Mouse (Mus musculus): ENCODE results near the gene Tgoln1. TPM values are rescaled to one million over a fixed set of nuclear protein-coding genes. Genes with fewer than 3 reads are reported as not detected.

Tgoln1 gene
- polyA plus RNA-seq, 1 experiment from 2014 or later, result 42.3 TPM

GRCm38 (mm10) chr6:72656053-72656442, 39.2 kb upstream of the Tgoln1 start:
- H3K4me3 ChIP-seq (replicated peaks; ENCODE audit: low read depth, low read length), result no peak overlapping the region

GRCm38 (mm10) chr6:72655309-72656052, 38.7 kb upstream of the Tgoln1 start:
- peaks cover 25% of the 10 kb centered on the region for H3K4me1 ChIP-seq (replicated peaks; ENCODE audit: insufficient read depth, low read length)
- peak; percentile 96 for DNase-seq (ENCODE audit: low spot score)
- 6% methylated on average over 20 of the region's 20 CpGs for WGBS

More at GRCm38 (mm10) chr6:72656053-72656442, 39.2 kb upstream of the Tgoln1 start:
- Histone ChIP-seq H3K27me3 (ENCODE audit: insufficient read depth, low read length) (no peaks in the 10 kb centered on the region), H3K27ac (peak overlapping the region; percentile 88), H3K9ac (ENCODE audit: low read depth, low read length) (no peak overlapping the region), H3K4me1 (replicated peaks; ENCODE audit: insufficient read depth, low read length) (peaks cover 31% of the 10 kb centered on the region), H3K36me3 (ENCODE audit: insufficient read depth, low read length) (no peaks in the 10 kb centered on the region), H3K9me3 (replicated peaks; ENCODE audit: low read length) (no peaks in the 10 kb centered on the region), H3K4me2 (ENCODE audit: low read length) (peak overlapping the region; percentile 64; the same call in 1 of the 2 replicates)
- no peak for DNase-seq (ENCODE audit: low spot score)
- TF ChIP-seq CTCF (IDR thresholded peaks at IDR 0.05; ENCODE audit: low read depth), result no peak
- 0 out of 2 replicates have a peak, but pooled peaks have one; percentile 4 for ATAC-seq (replicated peaks; ENCODE audit: low FRiP score, low read depth)
- WGBS, result 53% methylated on average over 7 of the region's 7 CpGs

GRCm38 (mm10) chr6:72654355-72654754, 37.6 kb upstream of the Tgoln1 start:
- H3K9ac ChIP-seq (ENCODE audit: low read depth, low read length), result no peak overlapping the region

More at GRCm38 (mm10) chr6:72655309-72656052, 38.7 kb upstream of the Tgoln1 start:
- peak overlapping the region; percentile 19 for H3K4me3 ChIP-seq (replicated peaks; ENCODE audit: low read depth, low read length)
- H3K36me3 ChIP-seq (ENCODE audit: insufficient read depth, low read length), result no peaks in the 10 kb centered on the region
- H3K9ac ChIP-seq (ENCODE audit: low read depth, low read length), result 0 out of 2 replicates have a peak overlapping the region, but pooled peaks have one; percentile 33
- no peaks in the 10 kb centered on the region for H3K27me3 ChIP-seq (ENCODE audit: insufficient read depth, low read length)
- no peaks in the 10 kb centered on the region for H3K9me3 ChIP-seq (replicated peaks; ENCODE audit: low read length)
- peak overlapping the region; percentile 88 for H3K27ac ChIP-seq
- peak overlapping the region; percentile 64 for H3K4me2 ChIP-seq (ENCODE audit: low read length)
- no peak for TF ChIP-seq CTCF (IDR thresholded peaks at IDR 0.05; ENCODE audit: low read depth)
- ATAC-seq (replicated peaks; ENCODE audit: low FRiP score, low read depth), result peak; percentile 87

GRCm38 (mm10) chr6:72653419-72653818, 36.6 kb upstream of the Tgoln1 start:
- ATAC-seq (replicated peaks; ENCODE audit: low FRiP score, low read depth) (no peak), DNase-seq (ENCODE audit: low spot score) (no peak)
- H3K27ac ChIP-seq, result no peak overlapping the region

More at GRCm38 (mm10) chr6:72654355-72654754, 37.6 kb upstream of the Tgoln1 start:
- no peaks in the 10 kb centered on the region for H3K27me3 ChIP-seq (ENCODE audit: insufficient read depth, low read length)
- H3K4me1 ChIP-seq (replicated peaks; ENCODE audit: insufficient read depth, low read length), result peaks cover 14% of the 10 kb centered on the region
- H3K9me3 ChIP-seq (replicated peaks; ENCODE audit: low read length), result no peaks in the 10 kb centered on the region
- H3K36me3 ChIP-seq (ENCODE audit: insufficient read depth, low read length), result no peaks in the 10 kb centered on the region
- H3K4me2 ChIP-seq (ENCODE audit: low read length), result no peak overlapping the region
- ATAC-seq (replicated peaks; ENCODE audit: low FRiP score, low read depth) (no peak), DNase-seq (ENCODE audit: low spot score) (no peak)
- H3K4me3 ChIP-seq (replicated peaks; ENCODE audit: low read depth, low read length), result no peak overlapping the region
- H3K27ac ChIP-seq, result peak overlapping the region; percentile 88
- WGBS, result 84% methylated on average over 6 of the region's 6 CpGs
- TF ChIP-seq CTCF (IDR thresholded peaks at IDR 0.05; ENCODE audit: low read depth), result no peak

GRCm38 (mm10) chr6:72650338-72650851, 33.6 kb upstream of the Tgoln1 start:
- H3K4me2 ChIP-seq (ENCODE audit: low read length), result no peak overlapping the region
- DNase-seq (ENCODE audit: low spot score) (peak; percentile 65), ATAC-seq (replicated peaks; ENCODE audit: low FRiP score, low read depth) (peak; percentile 23; the same call in 1 of the 2 replicates)
- no peak overlapping the region for H3K4me3 ChIP-seq (replicated peaks; ENCODE audit: low read depth, low read length)
- H3K9me3 ChIP-seq (replicated peaks; ENCODE audit: low read length), result no peaks in the 10 kb centered on the region
- H3K27me3 ChIP-seq (ENCODE audit: insufficient read depth, low read length), result no peaks in the 10 kb centered on the region
- 0 out of 2 replicates have a peak, but pooled peaks cover 3% of the 10 kb centered on the region for H3K36me3 ChIP-seq (ENCODE audit: insufficient read depth, low read length)
- 0 out of 2 replicates have a peak overlapping the region, but pooled peaks have one; percentile 3 for H3K27ac ChIP-seq
- 35% methylated on average over 10 of the region's 10 CpGs for WGBS
- TF ChIP-seq CTCF (IDR thresholded peaks at IDR 0.05; ENCODE audit: low read depth), result no peak
- no peaks in the 10 kb centered on the region for H3K4me1 ChIP-seq (replicated peaks; ENCODE audit: insufficient read depth, low read length)
- no peak overlapping the region for H3K9ac ChIP-seq (ENCODE audit: low read depth, low read length)

More at GRCm38 (mm10) chr6:72653419-72653818, 36.6 kb upstream of the Tgoln1 start:
- Histone ChIP-seq H3K4me3 (replicated peaks; ENCODE audit: low read depth, low read length) (no peak overlapping the region), H3K27me3 (ENCODE audit: insufficient read depth, low read length) (no peaks in the 10 kb centered on the region), H3K36me3 (ENCODE audit: insufficient read depth, low read length) (0 out of 2 replicates have a peak, but pooled peaks cover 1% of the 10 kb centered on the region), H3K4me1 (replicated peaks; ENCODE audit: insufficient read depth, low read length) (peaks cover 11% of the 10 kb centered on the region; the same call in 1 of the 2 replicates), H3K9me3 (replicated peaks; ENCODE audit: low read length) (no peaks in the 10 kb centered on the region), H3K9ac (ENCODE audit: low read depth, low read length) (no peak overlapping the region), H3K4me2 (ENCODE audit: low read length) (no peak overlapping the region)
- TF ChIP-seq CTCF (IDR thresholded peaks at IDR 0.05; ENCODE audit: low read depth), result no peak
- WGBS, result 59% methylated on average over 7 of the region's 7 CpGs

- no peaks in the 10 kb centered on the region for H3K27me3 ChIP-seq (ENCODE audit: insufficient read depth, low read length)
- TF ChIP-seq CTCF (IDR thresholded peaks at IDR 0.05; ENCODE audit: low read depth), result no peak
- no peaks in the 10 kb centered on the region for H3K4me1 ChIP-seq (replicated peaks; ENCODE audit: insufficient read depth, low read length)
- H3K9ac ChIP-seq (ENCODE audit: low read depth, low read length), result no peak overlapping the region
- H3K36me3 ChIP-seq (ENCODE audit: insufficient read depth, low read length), result 0 out of 2 replicates have a peak, but pooled peaks cover 3% of the 10 kb centered on the region
- no peak for ATAC-seq (replicated peaks; ENCODE audit: low FRiP score, low read depth)
- 55% methylated on average over 12 of the region's 12 CpGs for WGBS
- no peak for DNase-seq (ENCODE audit: low spot score)
- no peaks in the 10 kb centered on the region for H3K9me3 ChIP-seq (replicated peaks; ENCODE audit: low read length)
- no peak overlapping the region for H3K4me2 ChIP-seq (ENCODE audit: low read length)
- H3K27ac ChIP-seq, result no peak overlapping the region
- H3K4me3 ChIP-seq (replicated peaks; ENCODE audit: low read depth, low read length), result no peak overlapping the region
Measured at GRCm38 (mm10) chr6:72648002-72648595, 31.3 kb upstream of the Tgoln1 start.

Measured in kidney, postnatal 0 days (tissue).